Comparison of ENCODE assay signal across 11 mouse cellular contexts in the genomic region with DNA sequence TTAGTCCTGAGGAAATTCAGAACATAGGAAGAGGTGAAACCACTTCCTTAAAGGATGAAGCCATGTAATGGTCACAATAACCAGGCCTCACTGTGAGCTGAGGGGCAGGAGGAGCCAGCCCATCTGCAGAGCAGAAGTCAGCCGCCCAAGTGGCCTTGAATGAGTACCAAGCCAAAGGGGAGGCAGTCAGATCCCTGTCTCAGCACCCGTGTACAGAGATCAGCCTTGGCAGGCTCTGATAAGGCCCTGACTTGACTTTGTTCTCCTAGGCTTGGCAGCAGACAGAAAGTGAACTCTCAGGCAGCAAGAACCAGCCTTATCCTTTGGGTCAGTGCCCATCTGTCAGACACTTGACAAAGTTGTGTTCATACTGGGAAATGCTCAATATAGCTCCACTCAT. TPM values are rescaled to one million over a fixed set of nuclear protein-coding genes. Genes with fewer than 3 reads are reported as not detected.
DNase-seq lines count a peak whose midpoint lies in the region; ATAC-seq lines count a peak whose summit lies in the region.
"Had no signal": no experiment of that assay in that cellular context is flagged by ENCODE, and none has a peak within 500 bp of the region (broad histone marks: within the 10 kb centered on the region; RNA-seq: fewer than 3 reads in every experiment).

No protein-coding gene starts in this region.

- intact Hi-C loops in heart, postnatal 10 days (cut with DNase I), result no loop called here
- intact Hi-C loops in gastrocnemius, postnatal 36 days (cut with DNase I), result no loop called here

- peak; percentile 58; the same call in 1 of the 2 replicates for ATAC-seq in heart, embryonic 13.5 days (ENCODE audit: extremely low read depth, insufficient number of reproducible peaks, low FRiP score, low TSS enrichment)
- peak; percentile 79 for ATAC-seq in megakaryocyte progenitor cell, adult 5-6 weeks (replicated peaks; ENCODE audit: poor library complexity)

- H3K4me1 ChIP-seq in heart, embryonic 13.5 days, result peaks cover 41% of the 10 kb centered on the region
- peaks cover 5% of the 10 kb centered on the region; the same call in 1 of the 2 replicates for H3K4me1 ChIP-seq in embryonic facial prominence, embryonic 10.5 days
- H3K4me1 ChIP-seq: forebrain, embryonic 12.5 days had no signal

- H3K9ac ChIP-seq in heart, embryonic 13.5 days, result no peak overlapping the region
- H3K9ac ChIP-seq: forebrain, embryonic 12.5 days had no signal

- peaks cover 42% of the 10 kb centered on the region for H3K36me3 ChIP-seq in heart, embryonic 13.5 days
- H3K36me3 ChIP-seq in embryonic facial prominence, embryonic 10.5 days (replicated peaks), result peaks cover 47% of the 10 kb centered on the region

- H3K4me2 ChIP-seq in heart, embryonic 13.5 days, result no peak overlapping the region; the same call in 1 of the 2 replicates
- H3K4me2 ChIP-seq: forebrain, embryonic 12.5 days had no signal

- no peak overlapping the region for H3K4me3 ChIP-seq in heart, embryonic 13.5 days
- no peak overlapping the region for H3K4me3 ChIP-seq in embryonic facial prominence, embryonic 10.5 days
- H3K4me3 ChIP-seq: forebrain, embryonic 12.5 days had no signal

- peak overlapping the region; percentile 83 for H3K27ac ChIP-seq in heart, embryonic 13.5 days (replicated peaks)
- H3K27ac ChIP-seq in embryonic facial prominence, embryonic 10.5 days (replicated peaks), result no peak overlapping the region
- H3K27ac ChIP-seq: forebrain, embryonic 12.5 days had no signal

- no peaks in the 10 kb centered on the region for H3K27me3 ChIP-seq in heart, embryonic 13.5 days (replicated peaks)
- no peaks in the 10 kb centered on the region for H3K27me3 ChIP-seq in embryonic facial prominence, embryonic 10.5 days (replicated peaks; ENCODE audit: low read depth, poor library complexity, severe bottlenecking)
- H3K27me3 ChIP-seq: forebrain, embryonic 12.5 days had no signal

- no peak for DNase-seq in heart, adult 8-10 months (ENCODE audit: low spot score)
- DNase-seq in adrenal gland, adult 8-10 months, result peak; percentile 86
- DNase-seq in heart, postnatal 10 days, result peak; percentile 55 to 66
- DNase-seq in gastrocnemius, postnatal 36 days, result no peak
- DNase-seq in urinary bladder, postnatal 36 days (ENCODE audit: low spot score in 2 of 2), result no peak
- DNase-seq in embryonic facial prominence, embryonic 10.5 days (ENCODE audit: low spot score), result no peak
- DNase-seq: cerebellum, postnatal 25 days; lung, adult 2 months had no signal

- H3K9me3 ChIP-seq in heart, embryonic 13.5 days, result no peaks in the 10 kb centered on the region
- H3K9me3 ChIP-seq in embryonic facial prominence, embryonic 10.5 days, result no peaks in the 10 kb centered on the region
- H3K9me3 ChIP-seq: forebrain, embryonic 12.5 days had no signal

- 22% methylated on average over 2 of the region's 2 CpGs for WGBS in heart, embryonic 13.5 days
- WGBS in embryonic facial prominence, embryonic 10.5 days, result 78% methylated on average over 2 of the region's 2 CpGs

RNA-seq across cellular contexts. Expression of a gene that starts 29.1 kb away (rescaled TPM):
- 3,954 and 4,354 TPM in 2 replicates for polyA plus RNA-seq in heart, embryonic 13.5 days (2015; fragmentation: Nextera tagmentation; extraction: Ambion mirVana)
- total RNA-seq in heart, adult 8-10 months (2022), result over 10,000 TPM in 3 of 4 experiments, 1,000 to 10,000 TPM in 1; 9,382 to 12,072 (median 10,190) TPM
- total RNA-seq in adrenal gland, adult 8-10 months (2022), result 100 to 1,000 TPM; 153 to 277 (median 212) TPM
- total RNA-seq in heart, postnatal 10 days (2021), result 1,000 to 10,000 TPM; 9,258 to 9,439 TPM
- total RNA-seq in megakaryocyte progenitor cell, adult 5-6 weeks (2015), result 33.1 and 43.8 TPM in 2 replicates
- total RNA-seq in megakaryocyte progenitor cell, adult 5-6 weeks (2017), result 47.0 and 50.4 TPM in 2 replicates
- total RNA-seq in gastrocnemius, postnatal 36 days (2021), result over 10,000 TPM; 26,294 to 27,735 TPM
- 331 and 369 TPM in 2 replicates for polyA plus RNA-seq in embryonic facial prominence, embryonic 10.5 days (2016; fragmentation: Nextera tagmentation; extraction: Ambion mirVana)

RNA-seq across cellular contexts. Expression of a gene that starts 44.8 kb away (rescaled TPM):
- polyA plus RNA-seq in heart, embryonic 13.5 days (2015; fragmentation: Nextera tagmentation; extraction: Ambion mirVana), result 6.2 and 7.0 TPM in 2 replicates
- 10 to 100 TPM; 22.8 to 26.6 (median 23.5) TPM for total RNA-seq in heart, adult 8-10 months (2022)
- total RNA-seq in adrenal gland, adult 8-10 months (2022), result 10 to 100 TPM; 15.8 to 19.2 (median 17.8) TPM
- total RNA-seq in heart, postnatal 10 days (2021), result 10 to 100 TPM; 22.2 to 23.7 TPM
- 38.4 and 42.3 TPM in 2 replicates for total RNA-seq in megakaryocyte progenitor cell, adult 5-6 weeks (2015)
- total RNA-seq in megakaryocyte progenitor cell, adult 5-6 weeks (2017), result 26.8 and 36.1 TPM in 2 replicates
- total RNA-seq in gastrocnemius, postnatal 36 days (2021), result 10 to 100 TPM; 20.8 to 22.1 TPM
- 9.0 and 9.8 TPM in 2 replicates for polyA plus RNA-seq in embryonic facial prominence, embryonic 10.5 days (2016; fragmentation: Nextera tagmentation; extraction: Ambion mirVana)

Comparison
In these comparisons a context has a peak if more than half of its experiments do, and no peak if none do; other contexts are left out.
1. DNase-seq: peak in adrenal gland, adult 8-10 months (single experiment) and heart, postnatal 10 days (2 of 2); none in heart, adult 8-10 months (single experiment), gastrocnemius, postnatal 36 days (0 of 2), urinary bladder, postnatal 36 days (0 of 2) and embryonic facial prominence, embryonic 10.5 days (single experiment).
2. RNA of a gene that starts 29.1 kb away (total RNA-seq): 26,294 to 27,735 TPM in gastrocnemius, postnatal 36 days, 9,382 to 12,072 TPM in heart, adult 8-10 months and 9,258 to 9,439 TPM in heart, postnatal 10 days; 153 to 277 TPM in adrenal gland, adult 8-10 months and 33.1 to 50.4 TPM in megakaryocyte progenitor cell, adult 5-6 weeks; every median in the first group is over 10 times any median in the second.